Mouse (Mus musculus) embryonic fibroblast, embryonic 13.5 days (primary cell): ENCODE results near the gene Slamf9.

Experiments
- CTCF ChIP-seq: IDR thresholded peaks from 2 replicates; pipeline ENCODE4 v1.5.1; 2011; ENCODE audit warnings: mild to moderate bottlenecking, control low read depth, low read length, moderate library complexity, borderline replicate concordance; ENCODE audit not compliant: insufficient read depth
- POLR2A ChIP-seq: IDR thresholded peaks from 2 replicates; pipeline ENCODE4 v1.6.1; 2011; ENCODE audit warnings: low read depth, mild to moderate bottlenecking, control low read depth, low read length, moderate library complexity

- TF ChIP-seq CTCF, result no peak
- no peak for TF ChIP-seq POLR2A
Observed at GRCm38 (mm10) chr1:172432587-172432955, 42.6 kb upstream of the Slamf9 start.
